Mouse (Mus musculus): ENCODE data around the gene Mark4.
A peak's percentile ranks its signal among the peaks of the same experiment; 100 is the strongest.

The Mark4 gene

GRCm38 (mm10) chr7:19458591-19459111 is at the start of gene Mark4:
Mark4 (minus strand) TSS chr7:19458821.
- no peak for TF ChIP-seq GATA4 (IDR thresholded peaks at IDR 0.05; ENCODE audit: insufficient replicate concordance, low read length)

- no peak for TF ChIP-seq GATA4 (IDR thresholded peaks at IDR 0.05; ENCODE audit: insufficient replicate concordance, low read length)
Measured at GRCm38 (mm10) chr7:19507612-19507981, 49.0 kb upstream of the Mark4 start.

- no peak for TF ChIP-seq GATA4 (IDR thresholded peaks at IDR 0.05; ENCODE audit: insufficient replicate concordance, low read length)
Measured at GRCm38 (mm10) chr7:19506969-19507611, 48.5 kb upstream of the Mark4 start.

DNA sequence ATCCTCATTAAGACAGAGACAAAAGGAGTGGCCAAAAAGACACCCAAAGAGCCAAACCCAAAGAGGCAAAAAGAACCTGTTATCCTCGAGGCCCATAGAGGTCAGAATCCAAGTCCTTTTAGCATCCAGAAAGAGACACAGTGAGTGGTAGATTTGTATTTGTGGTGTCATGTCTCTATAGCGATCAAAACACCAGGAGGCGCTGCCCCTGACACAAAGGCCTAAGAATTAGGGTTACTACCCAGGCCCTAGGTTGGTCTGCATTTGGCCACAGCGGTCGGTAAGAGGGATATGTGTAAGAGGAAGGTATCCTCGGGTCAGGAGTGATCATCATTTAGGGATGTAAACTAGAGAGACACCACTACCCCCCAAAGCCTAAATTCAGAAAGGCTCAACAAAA is 47.7 kb upstream of the Mark4 start:
- TF ChIP-seq GATA4 (IDR thresholded peaks at IDR 0.05; ENCODE audit: insufficient replicate concordance, low read length): no peak

DNA sequence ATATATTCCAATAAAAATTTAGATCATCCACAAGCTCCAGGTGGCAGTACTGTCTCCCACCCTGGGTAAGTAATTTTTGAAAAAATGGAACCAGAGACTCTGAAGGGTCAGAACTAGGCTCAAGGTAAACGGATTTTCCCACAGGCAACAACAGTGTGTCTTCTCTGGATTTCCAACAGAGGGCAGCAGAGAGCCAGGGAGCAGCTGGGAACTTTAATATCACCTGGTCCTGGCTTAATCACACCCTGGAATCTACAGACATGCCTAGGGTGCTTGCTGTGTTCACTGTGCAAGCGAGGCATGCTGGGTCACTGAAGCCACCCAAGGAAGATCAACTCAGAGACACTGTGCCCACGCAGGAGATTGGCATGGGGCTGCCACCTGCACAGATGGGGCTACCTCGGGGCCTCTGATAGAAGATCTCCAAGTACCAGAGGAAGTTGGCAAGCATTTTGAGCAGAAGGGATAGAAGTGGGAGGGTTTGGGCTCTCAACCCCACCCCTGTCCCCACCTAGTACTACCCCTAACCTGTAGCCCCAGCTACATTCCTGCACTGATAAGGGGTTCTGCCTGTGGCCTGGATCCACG is 45.0 kb upstream of the Mark4 start:
- no peak for TF ChIP-seq GATA4 (IDR thresholded peaks at IDR 0.05; ENCODE audit: insufficient replicate concordance, low read length)

DNA sequence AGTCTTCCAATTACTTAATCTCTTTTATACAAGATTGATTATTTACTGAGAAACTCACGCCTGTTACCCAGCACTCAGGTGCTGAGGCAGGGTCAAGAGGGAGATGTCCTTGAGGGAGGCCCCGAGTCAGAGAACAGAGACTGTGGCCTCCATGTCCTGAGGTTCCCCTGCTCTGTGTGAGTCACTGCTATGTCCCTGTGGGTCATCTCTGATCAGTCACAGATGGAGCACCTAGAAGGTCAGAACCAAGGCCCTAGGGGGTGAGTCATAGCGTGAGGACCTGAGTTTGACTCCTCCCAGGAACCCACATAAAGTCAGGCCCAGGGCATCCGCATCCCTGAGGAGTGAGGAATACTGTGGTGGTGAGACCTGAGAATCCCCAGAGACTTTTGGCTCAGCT is 43.0 kb upstream of the Mark4 start:
- no peak for TF ChIP-seq GATA4 (IDR thresholded peaks at IDR 0.05; ENCODE audit: insufficient replicate concordance, low read length)

- no peak for TF ChIP-seq GATA4 (IDR thresholded peaks at IDR 0.05; ENCODE audit: insufficient replicate concordance, low read length)
Measured at GRCm38 (mm10) chr7:19500420-19501363, 42.1 kb upstream of the Mark4 start.

DNA sequence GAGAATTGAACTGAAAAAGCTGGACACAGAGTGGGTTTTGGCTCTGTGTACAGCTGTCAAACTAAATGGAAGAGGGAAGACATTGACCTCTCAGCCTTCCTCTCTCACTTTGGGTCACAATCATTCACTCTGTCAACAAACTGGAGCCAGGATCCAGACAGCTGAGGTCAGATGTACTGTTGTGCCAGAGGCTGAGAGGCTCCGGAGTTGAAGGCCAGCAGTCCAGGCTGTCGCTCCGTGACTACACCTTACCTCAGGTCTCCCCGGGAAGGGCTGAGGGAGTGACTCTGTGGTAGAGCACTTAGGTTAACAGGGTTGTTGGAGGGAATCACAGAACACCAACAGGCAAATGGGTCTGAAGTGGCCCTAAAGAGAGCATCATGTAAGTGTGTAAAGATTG is 39.7 kb upstream of the Mark4 start:
- TF ChIP-seq GATA4 (IDR thresholded peaks at IDR 0.05; ENCODE audit: insufficient replicate concordance, low read length): no peak

DNA sequence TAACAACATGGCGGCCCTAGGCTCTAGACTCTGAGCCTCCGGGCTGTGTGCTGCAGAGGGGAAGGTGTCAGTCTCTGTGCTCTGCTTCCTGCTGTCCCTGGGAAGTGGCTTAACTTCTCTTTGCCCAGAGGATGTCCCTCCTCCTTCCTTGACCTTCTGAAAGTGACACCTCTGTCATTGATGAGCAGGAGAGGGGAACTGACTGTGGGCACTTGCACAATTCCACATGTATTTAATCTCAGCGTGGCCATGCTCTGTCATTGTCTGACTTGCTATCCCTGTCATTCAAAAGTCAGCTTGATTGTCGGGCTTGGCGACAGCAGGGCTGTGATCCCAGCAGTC is 37.6 kb upstream of the Mark4 start:
- TF ChIP-seq GATA4 (IDR thresholded peaks at IDR 0.05; ENCODE audit: insufficient replicate concordance, low read length): no peak

DNA sequence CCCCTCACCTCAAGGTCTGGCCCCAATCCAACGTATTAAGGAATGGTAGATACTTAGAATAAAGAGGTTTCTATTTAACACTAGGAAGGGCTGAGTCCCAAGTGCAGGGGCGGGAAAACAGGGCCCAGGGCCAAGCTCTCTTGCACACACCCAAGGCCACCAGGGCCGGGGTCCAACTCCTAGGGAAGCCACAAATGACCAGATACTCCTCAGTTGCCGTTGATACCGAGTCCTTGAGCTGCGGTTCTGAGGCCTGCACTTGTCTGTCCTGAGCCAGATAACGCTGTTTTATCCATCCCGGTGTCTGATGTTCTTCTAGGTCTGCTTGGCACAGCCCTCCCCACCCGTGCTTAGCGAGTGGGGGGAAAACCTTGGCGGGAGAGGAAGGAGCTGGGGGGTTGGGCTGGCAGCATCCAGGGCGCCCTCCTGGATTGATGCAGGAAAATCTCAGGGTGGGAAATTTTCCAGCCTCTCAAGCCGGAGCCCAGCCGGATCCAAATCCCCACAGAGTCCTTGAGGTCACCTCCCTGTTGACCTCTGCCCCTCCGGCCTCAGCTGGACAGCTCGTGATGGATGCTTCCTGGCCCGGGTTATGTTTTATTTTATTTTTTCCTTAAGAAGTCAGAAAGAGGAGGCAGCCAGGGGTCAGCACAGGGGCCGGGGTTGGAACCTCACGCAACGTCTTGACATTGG is 37.0 kb upstream of the Mark4 start:
- peak; percentile 89; the same call in 1 of the 2 replicates for TF ChIP-seq GATA4 (IDR thresholded peaks at IDR 0.05; ENCODE audit: insufficient replicate concordance, low read length)

DNA sequence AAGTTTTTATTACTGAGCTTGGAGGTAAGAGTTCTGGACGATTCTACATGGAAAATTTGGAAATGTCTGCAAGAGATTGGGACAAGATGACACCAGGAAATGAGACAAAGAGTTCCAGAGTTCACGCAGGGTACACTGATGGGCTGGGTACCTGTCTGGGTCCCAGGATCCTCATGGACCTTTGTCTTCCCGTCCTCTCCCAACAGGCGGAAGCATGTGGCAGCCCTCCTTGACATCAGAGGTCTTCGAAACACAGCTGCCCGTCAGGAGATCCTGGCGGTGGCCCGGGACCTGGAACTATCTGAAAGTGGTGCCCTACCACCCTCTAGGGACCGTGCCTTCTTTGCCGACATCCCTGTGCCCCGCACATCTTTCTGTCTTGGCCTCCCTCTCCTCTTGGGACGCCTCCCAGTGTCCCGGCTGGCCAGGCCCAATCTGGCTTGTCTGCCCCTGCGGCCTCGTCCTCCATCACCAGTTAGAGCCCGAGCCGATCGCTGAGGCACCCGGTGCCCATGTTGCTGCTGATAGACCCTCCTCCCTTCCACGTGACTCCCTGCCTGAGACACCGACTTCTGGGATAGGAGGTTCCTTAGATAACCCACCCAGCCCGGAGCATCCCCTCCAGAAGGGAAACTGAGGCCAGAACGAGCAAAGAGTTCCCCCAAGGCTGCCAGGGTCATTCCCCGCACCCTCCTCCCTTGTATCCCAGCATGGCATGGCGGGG is 36.3 kb upstream of the Mark4 start:
- peak; percentile 5; the same call in 1 of the 2 replicates for TF ChIP-seq GATA4 (IDR thresholded peaks at IDR 0.05; ENCODE audit: insufficient replicate concordance, low read length)

DNA sequence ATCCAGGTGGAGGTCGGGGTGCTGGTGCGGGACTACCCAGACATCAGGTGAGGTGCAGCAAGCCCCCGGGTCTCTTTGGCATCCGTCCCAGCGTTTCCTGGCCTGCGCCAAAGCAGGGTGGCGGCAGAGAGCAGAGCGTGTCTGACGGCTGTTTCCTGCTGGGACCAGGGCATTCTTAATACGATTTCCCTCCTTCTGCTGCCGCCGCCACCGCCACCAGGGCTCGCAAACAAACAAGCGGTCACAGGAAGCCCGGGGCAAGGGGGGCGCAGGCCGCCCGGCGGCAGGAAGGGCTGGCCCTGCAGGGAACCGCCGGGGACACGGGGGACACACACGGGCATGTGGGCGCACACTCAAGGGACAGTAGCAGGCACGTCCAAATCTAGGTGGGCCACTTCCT is 33.1 kb upstream of the Mark4 start:
- TF ChIP-seq GATA4 (IDR thresholded peaks at IDR 0.05; ENCODE audit: insufficient replicate concordance, low read length): peak; percentile 83; the same call in 1 of the 2 replicates

DNA sequence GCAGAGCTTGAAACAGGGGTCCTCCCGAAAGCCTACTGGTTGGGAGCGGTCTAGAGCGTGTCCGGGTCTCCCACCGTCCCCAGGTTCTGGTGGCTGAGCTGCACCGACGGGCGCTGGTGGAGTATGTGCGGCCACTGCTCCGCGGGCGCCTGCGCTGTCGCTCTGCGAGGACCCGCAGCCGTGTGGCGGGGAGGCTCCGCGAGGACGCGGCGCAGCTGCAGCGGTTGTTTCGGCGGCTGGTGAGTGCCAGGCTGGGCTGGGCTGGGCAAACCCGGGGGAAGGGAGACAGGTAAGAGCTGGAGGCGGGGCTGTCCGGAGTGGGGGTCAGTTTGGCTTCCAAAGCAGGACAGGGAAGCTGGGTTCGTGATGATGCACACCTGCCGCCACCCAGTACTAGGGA is 30.9 kb upstream of the Mark4 start:
- no peak for TF ChIP-seq GATA4 (IDR thresholded peaks at IDR 0.05; ENCODE audit: insufficient replicate concordance, low read length)

GRCm38 (mm10) chr7:19486549-19486948 is 27.9 kb upstream of the Mark4 start:
- peak; percentile 96; the same call in 1 of the 2 replicates for TF ChIP-seq GATA4 (IDR thresholded peaks at IDR 0.05; ENCODE audit: insufficient replicate concordance, low read length)

All from liver, adult (tissue).